Mouse (Mus musculus): ENCODE measurements around the gene Sh3kbp1.
"Not testable (repeated sequence)": the region's sequence is repeated elsewhere in the genome, so short reads cannot be mapped to it uniquely, and the experiment has no call there.

The Sh3kbp1 gene

DNA sequence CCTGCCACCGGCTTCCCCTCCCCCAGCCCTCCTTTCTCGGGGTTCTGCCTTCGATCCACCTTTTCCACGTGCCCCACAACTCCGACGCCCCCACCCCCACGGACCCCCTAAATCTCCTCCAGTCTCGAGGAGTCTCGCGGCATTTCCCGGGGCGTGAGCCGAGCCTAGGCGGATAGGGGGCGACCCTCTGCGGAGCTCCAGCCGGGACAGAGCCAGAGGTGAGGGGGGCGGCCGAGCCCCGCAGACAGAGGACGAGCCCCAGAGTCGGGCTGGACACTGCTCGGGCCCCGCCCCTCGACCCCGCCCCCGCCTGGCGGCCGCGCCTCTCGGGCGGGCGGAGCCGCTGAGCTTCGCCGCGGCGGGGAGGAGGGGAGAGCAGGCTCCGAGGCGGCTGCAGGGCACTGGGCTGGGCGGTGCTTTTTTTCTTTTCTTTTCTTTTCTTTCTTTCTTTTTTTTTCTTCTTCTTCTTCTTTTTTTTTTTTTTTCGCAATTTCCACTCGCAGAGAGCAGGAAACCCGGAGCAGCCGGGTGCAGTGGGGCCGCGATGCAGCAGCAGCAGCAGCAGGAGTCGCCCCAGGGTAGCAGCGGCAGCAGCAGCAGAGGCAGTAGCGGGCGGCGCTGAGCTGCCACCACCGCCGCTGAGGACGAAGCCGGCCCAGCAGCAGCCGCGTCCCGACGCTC, at the start of gene Sh3kbp1:
TSS of gene Sh3kbp1 (plus strand) at position 366 of the 681 bp plus-strand sequence.
- peak; percentile 31 for DNase-seq

DNA sequence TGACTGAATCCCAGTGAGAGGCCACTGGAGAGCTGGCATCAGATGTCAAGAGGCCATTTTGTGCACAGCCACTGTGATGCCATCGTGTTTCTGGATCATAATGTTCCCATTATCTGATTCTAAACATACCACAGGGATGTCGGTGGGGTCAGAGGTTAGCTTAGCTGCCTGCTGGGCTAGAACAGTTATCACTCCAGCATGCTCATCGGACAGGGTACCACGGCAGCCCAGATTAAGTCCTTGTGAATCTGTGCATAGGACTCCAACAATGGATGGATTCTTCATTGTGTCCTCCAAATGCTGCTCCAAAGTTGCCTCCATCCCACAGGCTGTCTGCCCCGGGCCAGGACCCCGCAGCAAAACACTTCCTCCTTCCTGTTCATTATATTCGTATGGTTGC, 42.3 kb upstream of the Sh3kbp1 start:
- not testable (repeated sequence) for DNase-seq

DNA sequence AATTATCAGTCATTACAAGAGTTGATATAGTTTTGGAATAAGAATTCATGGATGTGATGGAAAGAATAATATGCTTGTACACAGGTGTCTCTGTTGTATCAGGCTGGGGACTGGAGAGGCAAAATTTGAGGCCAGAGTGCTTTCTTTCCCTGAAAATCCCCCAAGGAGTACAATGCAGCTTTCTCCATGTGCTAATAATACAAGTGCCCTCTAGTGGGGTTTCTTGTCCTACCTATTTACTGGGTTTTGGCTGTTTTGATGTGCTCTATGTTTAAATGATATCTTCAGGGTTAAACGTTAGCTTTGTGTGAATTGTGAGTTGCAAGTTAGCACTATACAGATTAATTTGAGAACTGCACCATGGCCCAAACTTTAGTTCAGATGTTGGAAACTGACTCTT, 35.4 kb upstream of the Sh3kbp1 start:
- no peak for DNase-seq

DNA sequence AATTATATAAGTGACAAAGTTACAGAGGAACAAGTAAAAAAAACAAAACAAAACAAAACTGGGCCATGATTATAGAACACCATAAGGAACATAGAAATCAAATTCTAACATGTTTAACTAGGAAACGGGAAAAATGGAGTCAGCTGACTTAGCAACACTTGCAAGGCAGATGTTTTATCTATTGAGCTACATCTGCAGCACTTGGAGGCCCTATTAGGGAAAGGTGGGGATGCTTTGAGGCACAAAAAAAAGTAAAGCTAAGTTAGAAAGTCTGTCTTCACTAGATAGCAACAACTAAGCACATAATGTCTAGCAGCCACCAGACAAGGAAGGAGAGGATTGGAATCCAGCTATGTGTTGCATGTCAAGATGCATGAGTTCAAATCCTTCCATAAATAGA, 29.6 kb upstream of the Sh3kbp1 start:
- no peak for DNase-seq

- DNase-seq = no peak
Observed at GRCm38 (mm10) chrX:159604832-159605231, 22.2 kb upstream of the Sh3kbp1 start.

GRCm38 (mm10) chrX:159606936-159607335, 20.1 kb upstream of the Sh3kbp1 start:
- DNase-seq = peak; percentile 8

GRCm38 (mm10) chrX:159626208-159626906, 715 bp upstream of the Sh3kbp1 start:
- DNase-seq = peak; percentile 14

- DNase-seq = peak; percentile 6
Observed at GRCm38 (mm10) chrX:159627588-159628566, 805 bp downstream of the Sh3kbp1 start.

DNA sequence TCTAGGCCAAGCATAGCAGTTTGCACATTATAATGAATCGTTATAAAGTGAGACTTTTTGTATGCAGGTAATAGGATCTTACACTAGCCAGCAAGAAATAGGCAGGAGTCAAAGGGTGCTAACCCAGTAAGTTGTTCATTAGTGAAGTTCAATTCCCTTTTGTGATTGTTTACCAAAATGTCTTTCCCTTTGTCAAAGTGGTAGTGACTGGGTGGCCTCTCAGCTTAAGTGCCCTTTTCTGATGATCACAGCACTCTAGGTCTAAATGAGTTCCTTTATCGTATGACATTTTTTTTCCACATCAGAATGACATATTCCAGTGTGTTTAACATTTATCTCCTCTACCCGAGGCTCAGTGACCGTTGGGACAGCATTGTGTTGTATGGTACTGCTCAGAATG, 1.6 kb downstream of the Sh3kbp1 start:
- DNase-seq = no peak

- no peak for DNase-seq
Observed at GRCm38 (mm10) chrX:159629203-159629602, 2.1 kb downstream of the Sh3kbp1 start.

DNA sequence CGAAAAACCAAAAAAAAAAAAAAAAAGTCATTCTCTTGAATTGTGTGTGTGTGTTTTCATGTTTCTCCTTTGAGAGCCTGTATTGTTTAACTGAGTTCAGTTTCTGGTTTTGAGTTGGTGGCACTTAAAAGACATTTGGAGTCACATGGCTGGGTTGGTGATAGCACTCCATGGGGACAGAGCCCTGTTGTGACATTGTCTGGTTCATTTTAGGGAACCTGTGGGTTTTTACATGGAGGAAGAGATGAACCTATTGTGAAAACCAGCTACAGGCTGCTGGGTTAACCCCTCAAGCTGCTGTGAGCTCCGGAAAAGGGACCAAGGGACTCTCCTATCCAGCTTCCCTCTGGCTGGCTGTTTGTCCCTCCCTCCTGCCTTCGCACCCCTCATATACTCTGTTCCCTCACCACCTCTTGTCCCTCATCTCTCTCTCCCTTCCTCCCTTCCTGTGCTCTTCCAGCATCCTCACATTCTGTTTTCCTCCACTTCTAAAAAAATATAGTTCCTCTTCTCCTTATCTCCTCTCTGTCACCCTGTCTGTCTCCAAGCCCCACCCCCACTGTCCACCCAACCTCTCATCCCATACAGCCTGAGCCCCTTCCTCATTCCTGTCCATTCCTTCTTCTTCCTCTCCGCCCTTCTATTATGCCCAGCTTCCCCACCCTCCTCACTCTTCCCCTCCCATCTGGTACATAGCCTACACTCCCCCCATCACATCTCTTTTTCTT, 11.6 kb downstream of the Sh3kbp1 start:
- DNase-seq = no peak

GRCm38 (mm10) chrX:159639991-159640390, 12.9 kb downstream of the Sh3kbp1 start:
- DNase-seq = no peak

- DNase-seq = no peak
Observed at GRCm38 (mm10) chrX:159645314-159645713, 18.2 kb downstream of the Sh3kbp1 start.

GRCm38 (mm10) chrX:159647564-159647963, 20.5 kb downstream of the Sh3kbp1 start:
- no peak for DNase-seq

- no peak for DNase-seq
Observed at GRCm38 (mm10) chrX:159648598-159648997, 21.5 kb downstream of the Sh3kbp1 start.

GRCm38 (mm10) chrX:159650130-159650678, 23.1 kb downstream of the Sh3kbp1 start:
- DNase-seq = no peak

- no peak for DNase-seq
Observed at GRCm38 (mm10) chrX:159650727-159651126, 23.7 kb downstream of the Sh3kbp1 start.

- DNase-seq = no peak
Observed at GRCm38 (mm10) chrX:159671388-159671787, 44.3 kb downstream of the Sh3kbp1 start.

GRCm38 (mm10) chrX:159672466-159672865, 45.4 kb downstream of the Sh3kbp1 start:
- no peak for DNase-seq

- DNase-seq = no peak
Observed at GRCm38 (mm10) chrX:159676242-159676641, 49.2 kb downstream of the Sh3kbp1 start.

GRCm38 (mm10) chrX:159677585-159678319, 50.7 kb downstream of the Sh3kbp1 start:
- DNase-seq = no peak
